Mouse (Mus musculus) urinary bladder, postnatal 10 days (tissue): Measurements from ENCODE around the gene Stam.

Experiments
- DNase-seq: peaks from one replicate; pipeline ENCODE4 v3.0.0; 2022; ENCODE audit warnings: low spot score

Stam gene

DNA sequence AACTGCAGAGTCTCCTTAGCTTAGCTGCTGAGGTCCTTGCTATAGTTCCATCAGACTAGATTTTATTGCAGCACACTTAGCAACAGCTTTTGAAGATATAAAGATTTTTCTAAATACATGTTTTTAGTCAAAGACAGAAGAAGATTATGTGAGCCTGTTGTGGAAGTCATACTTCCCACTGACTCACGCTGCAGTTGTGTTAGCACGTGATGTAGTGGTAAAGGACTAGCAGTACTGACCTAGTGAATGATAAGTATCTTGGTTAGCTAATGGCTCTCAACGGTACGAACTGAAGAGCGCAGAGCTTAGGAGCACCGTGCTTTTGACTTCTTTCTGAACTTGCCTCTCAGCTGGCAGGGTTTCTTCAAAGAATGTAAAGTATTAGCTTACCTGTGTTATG, 52.5 kb downstream of the Stam start:
- no peak for DNase-seq

DNA sequence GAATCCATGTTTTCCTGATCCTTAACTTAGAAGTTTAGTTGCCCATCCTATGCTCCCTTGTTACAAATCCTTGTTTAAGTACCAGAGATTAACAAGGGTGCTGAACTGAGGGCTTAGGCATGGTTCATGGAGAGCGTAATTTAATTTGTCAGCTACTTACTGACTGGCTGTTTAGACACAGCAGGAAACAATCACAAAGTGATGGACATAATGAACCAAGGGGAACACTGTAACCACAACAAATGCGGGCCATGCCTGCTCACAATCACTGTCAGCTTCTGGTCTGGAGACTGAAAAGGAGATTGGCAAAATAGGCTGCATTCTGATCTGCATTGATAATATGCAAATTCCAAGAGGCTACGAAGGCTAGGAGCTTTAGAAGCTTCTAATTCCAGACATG, 53.7 kb downstream of the Stam start:
- no peak for DNase-seq

DNA sequence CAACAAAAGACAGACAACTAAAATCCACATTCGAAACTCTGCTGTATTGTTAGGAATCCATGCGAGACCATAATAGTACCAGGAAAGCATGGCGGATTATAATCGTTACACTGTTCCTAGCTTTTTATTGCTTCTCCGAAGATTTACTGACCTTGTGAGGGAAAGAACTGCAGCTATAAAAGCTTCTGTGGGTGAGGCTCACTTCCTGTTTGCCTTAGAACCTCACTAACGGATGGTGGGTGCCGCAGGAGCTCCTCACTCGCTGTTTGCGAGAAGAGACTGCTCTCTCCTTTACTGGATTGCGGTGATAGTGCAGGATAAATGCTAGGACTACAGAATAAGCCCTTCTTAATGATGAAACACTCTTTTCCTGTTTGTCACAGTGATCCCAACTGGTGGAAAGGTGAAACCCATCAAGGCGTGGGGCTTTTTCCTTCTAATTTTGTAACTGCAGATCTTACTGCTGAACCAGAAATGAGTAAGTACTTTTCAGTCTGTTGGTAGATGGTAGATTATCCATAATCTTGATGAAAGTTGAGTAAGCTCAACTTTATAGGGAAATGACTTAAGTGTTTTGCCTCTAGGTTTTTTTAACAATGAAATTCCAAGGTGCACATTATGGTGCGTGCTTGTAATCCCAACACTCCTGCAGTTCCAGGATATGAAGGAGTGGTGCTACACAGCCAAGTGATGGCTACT, 56.9 kb downstream of the Stam start:
- no peak for DNase-seq

DNA sequence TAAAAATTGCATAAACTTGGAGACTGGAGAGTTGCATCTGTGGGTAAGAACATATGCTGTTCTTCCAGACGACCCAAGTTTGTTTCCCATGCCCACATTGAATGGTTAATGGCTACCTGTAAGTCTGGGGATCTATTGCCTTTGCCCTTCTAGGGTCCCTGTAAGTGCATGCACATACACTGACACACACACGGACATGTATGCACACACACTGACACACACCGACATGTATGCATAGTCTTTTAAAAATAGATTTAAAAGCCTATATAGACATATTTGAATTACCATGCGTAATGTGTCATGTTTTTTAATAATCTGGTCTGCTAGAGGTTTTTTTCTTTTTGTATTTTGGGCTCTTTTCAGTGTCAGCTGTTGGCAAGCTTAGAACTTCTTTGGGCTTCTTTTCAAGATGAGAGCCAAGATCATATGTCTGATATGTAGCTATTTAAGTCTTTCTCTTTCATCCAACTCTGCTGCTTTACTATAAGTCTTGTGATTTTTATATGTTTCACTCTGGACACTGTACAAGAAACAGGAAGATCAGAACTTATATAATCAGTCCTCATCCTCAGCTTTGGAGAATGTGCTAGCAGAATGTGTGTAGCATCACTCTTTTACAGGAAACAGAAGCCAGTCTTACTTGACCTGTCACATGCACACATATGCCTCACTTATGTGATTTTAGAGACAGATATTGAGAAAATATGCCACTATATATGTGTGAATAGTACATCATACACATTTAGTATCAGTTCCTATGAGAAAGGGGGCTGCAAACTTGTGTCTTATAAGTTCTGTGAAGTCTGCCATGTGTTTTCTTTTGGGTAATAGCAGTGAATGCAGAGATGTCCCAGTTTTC, 58.8 kb downstream of the Stam start:
- no peak for DNase-seq

DNA sequence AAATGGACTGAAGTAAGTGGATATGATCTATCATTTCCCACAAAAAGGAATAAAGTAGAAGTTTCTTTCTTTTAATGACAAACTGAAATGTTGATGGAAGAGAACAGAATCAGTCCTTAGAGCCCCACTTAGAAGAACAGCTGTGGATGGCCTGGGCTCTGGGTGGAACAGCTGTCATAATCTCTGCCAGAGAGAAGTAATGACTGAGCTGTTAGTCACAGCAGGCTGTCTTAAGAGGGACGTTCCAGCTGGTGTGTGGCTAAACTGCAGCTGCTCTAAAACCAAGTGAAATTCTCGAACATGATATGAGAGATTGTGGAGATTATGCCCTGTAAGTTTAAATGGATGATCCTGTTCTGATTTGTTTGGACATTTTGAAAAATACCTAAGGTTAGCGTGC, 63.0 kb downstream of the Stam start:
- no peak for DNase-seq

GRCm38 (mm10) chr2:14139590-14139989, 65.7 kb downstream of the Stam start:
- DNase-seq = no peak

- DNase-seq = no peak
These were observed 66.1 kb downstream of the Stam start for GRCm38 (mm10) chr2:14140044-14140443.

- no peak for DNase-seq
These were observed 71.4 kb downstream of the Stam start for GRCm38 (mm10) chr2:14145311-14145710.

DNA sequence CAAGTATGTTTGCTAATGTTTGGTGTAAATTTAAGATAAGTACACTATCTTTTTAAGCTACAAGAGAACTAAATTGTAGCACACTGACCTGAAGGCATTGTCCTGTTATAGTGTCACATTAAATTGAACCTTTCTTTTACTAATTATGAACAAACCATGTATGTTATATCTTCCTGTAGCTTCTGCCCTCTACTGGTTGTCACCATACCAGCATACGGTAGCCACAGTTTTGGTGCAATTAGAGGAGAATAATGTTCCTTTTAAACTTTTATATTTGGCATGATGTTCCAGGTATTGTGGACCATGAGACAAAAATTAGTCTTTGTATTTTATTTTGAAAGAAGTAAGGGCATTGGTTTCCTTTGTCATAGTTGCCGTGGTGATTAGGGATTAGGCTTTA, 73.0 kb downstream of the Stam start:
- no peak for DNase-seq

- DNase-seq = no peak
These were observed 76.9 kb downstream of the Stam start for GRCm38 (mm10) chr2:14150829-14151228.

- DNase-seq = no peak
These were observed 78.0 kb downstream of the Stam start for GRCm38 (mm10) chr2:14151854-14152253.

- no peak for DNase-seq
These were observed 85.1 kb downstream of the Stam start for GRCm38 (mm10) chr2:14159047-14159446.

GRCm38 (mm10) chr2:14159756-14160155, 85.9 kb downstream of the Stam start:
- DNase-seq = no peak

GRCm38 (mm10) chr2:14164459-14165030, 90.6 kb downstream of the Stam start:
- no peak for DNase-seq

- no peak for DNase-seq
These were observed 91.2 kb downstream of the Stam start for GRCm38 (mm10) chr2:14165066-14165465.

GRCm38 (mm10) chr2:14165618-14166344, 91.9 kb downstream of the Stam start:
- DNase-seq = no peak

- no peak for DNase-seq
These were observed 93.8 kb downstream of the Stam start for GRCm38 (mm10) chr2:14167721-14168120.

GRCm38 (mm10) chr2:14174334-14174733, 100.4 kb downstream of the Stam start, which contains the start of gene Tmem236:
Gene Tmem236 (plus strand): TSS chr2:14174523.
- DNase-seq = no peak

DNA sequence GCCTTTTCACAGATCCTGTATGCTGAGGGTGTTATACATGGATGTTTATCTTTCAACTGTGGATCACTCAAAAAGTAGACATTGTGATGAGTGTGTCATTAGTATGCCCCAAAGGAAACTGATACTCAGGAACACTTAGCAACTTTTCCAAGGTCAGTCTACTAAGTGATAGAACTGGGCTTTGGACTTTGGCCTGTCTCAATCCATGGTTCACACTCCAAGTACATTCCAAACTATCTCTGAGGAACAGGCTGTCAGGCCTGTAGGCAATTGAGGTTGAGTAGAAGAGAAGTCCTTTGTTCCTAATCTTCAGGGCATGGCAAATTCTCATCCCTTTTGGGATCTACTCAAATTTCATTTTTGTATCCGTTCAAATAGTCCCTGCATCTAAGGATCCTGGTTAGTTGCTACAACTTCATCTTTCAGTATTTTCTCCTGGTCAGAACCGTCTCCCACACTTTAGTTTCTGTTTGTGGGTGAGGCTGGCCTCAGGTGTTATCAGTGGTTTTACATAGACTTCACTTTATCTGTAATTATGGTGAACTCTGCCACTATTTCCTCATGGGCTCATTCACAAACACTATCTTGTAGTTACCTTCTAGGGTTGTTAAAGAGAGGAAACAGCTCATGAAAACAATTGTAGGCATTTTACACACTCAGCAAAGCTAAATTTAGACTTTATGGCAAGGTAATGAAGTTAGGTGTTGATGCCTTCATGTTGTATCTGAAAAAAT, 102.7 kb downstream of the Stam start:
- no peak for DNase-seq

- DNase-seq = no peak
These were observed 110.5 kb downstream of the Stam start for GRCm38 (mm10) chr2:14184375-14184774.

DNA sequence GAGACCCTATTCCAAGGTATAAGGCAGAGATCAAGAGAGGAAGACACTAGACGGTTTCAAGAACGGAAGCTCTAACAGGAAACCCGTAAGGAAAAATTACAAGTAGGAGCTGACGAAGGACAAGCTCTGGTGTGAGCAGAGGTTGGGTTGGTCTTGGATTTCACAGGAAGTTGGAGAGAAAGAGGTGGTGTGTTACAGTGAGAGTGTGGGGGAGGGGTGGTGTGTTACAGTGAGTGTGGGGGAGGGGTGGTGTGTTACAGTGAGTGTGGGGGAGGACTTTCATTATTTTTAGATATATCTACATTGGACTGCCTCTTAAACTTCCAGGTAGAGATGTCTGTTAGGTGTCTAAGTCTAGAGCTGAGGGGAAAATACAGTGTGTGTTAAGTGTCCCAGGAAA, 116.8 kb downstream of the Stam start:
- DNase-seq = no peak

DNA sequence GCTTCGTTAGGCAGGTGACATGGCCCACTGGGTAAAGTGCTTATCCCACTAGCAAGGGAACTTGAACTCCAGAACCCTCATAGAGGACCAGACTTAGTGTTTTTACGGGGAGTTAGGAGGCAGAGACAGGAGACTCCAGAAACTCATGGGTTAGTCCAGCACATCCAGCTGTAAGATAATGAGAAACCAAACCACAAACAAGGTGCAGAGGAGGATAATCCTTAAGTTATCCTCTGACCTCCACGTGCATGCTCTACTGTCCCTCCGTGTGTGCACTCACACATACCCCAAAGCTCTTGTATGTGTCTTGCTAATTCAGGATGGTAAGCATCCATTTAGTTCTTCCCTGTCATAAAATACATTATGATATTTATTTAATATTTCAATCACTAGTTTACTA, 117.7 kb downstream of the Stam start:
- DNase-seq = no peak
